Comparison of ENCODE assay signal across 8 mouse cellular contexts in the genomic region with DNA sequence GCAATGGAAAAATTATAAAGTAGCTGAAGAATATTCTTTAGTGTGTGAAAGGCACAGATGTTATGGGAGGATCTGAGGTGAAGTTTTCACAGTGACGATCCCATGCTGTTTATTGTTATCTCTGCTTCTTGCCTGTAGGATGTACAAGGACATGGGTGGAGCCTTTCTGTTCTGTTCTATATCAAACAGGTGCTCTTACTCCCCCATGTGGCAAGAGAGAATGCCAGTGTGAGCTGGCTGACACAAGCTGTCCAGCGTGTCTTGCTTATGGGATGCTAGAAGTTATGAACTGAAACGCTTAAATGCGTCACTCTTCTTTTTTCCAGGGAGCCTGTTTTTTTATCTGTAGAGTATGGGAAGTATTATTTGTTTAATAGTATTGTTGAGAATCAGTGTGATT.
DNase-seq lines count a peak whose midpoint lies in the region; ATAC-seq and TF ChIP-seq lines count a peak whose summit lies in the region.

No protein-coding gene starts in this region.

- H3K4me2 ChIP-seq in midbrain, embryonic 12.5 days (replicated peaks), result no peak overlapping the region

- no peaks in the 10 kb centered on the region for H3K36me3 ChIP-seq in midbrain, embryonic 12.5 days

- no peaks in the 10 kb centered on the region for H3K27me3 ChIP-seq in midbrain, embryonic 12.5 days

- WGBS in midbrain, embryonic 12.5 days, result 47% methylated on average over 4 of the region's 4 CpGs

- DNase-seq in layer of hippocampus, adult 2 months (ENCODE audit: low spot score in 2 of 2), result peak in 1 of 2 experiments; percentile 21
- DNase-seq in layer of hippocampus, postnatal 25 days (ENCODE audit: extremely low spot score in 1 of 2, low spot score in 1 of 2), result no peak
- DNase-seq in R1 (ENCODE audit: low read depth, low spot score), result peak; percentile 55
- peak; percentile 44 for DNase-seq in embryo, embryonic 9.5 days (ENCODE audit: extremely low spot score)
- DNase-seq in gastrocnemius, postnatal 10 days, result no peak
- DNase-seq in spleen, postnatal 10 days (ENCODE audit: low spot score in 2 of 2), result no peak
- DNase-seq in spleen, postnatal 36 days (ENCODE audit: low spot score in 2 of 2), result no peak

- H3K9ac ChIP-seq in midbrain, embryonic 12.5 days (replicated peaks), result no peak overlapping the region

- H3K9me3 ChIP-seq in midbrain, embryonic 12.5 days, result no peaks in the 10 kb centered on the region

- no peak overlapping the region for H3K27ac ChIP-seq in layer of hippocampus, adult 2 months
- H3K27ac ChIP-seq in midbrain, embryonic 12.5 days (replicated peaks), result no peak overlapping the region

- H3K4me1 ChIP-seq in midbrain, embryonic 12.5 days, result no peaks in the 10 kb centered on the region

- no peak overlapping the region for H3K4me3 ChIP-seq in layer of hippocampus, adult 2 months
- H3K4me3 ChIP-seq in midbrain, embryonic 12.5 days, result no peak overlapping the region

- 0 out of 2 replicates have a peak, but pooled peaks have one; percentile 52 for ATAC-seq in midbrain, embryonic 12.5 days (ENCODE audit: low FRiP score, low read depth)

- peak; percentile 72 for TF ChIP-seq CTCF in layer of hippocampus, adult 2 months (conservative IDR thresholded peaks at IDR 0.05)

Comparison
In these comparisons a context has a peak if more than half of its experiments do, and no peak if none do; other contexts are left out.
1. DNase-seq: peak in R1 (single experiment) and embryo, embryonic 9.5 days (single experiment); none in layer of hippocampus, postnatal 25 days (0 of 2), gastrocnemius, postnatal 10 days (single experiment), spleen, postnatal 10 days (0 of 2) and spleen, postnatal 36 days (0 of 2).